Comparison of ENCODE assay signal across 8 mouse cellular contexts in genomic region chr1:134201751-134202420, GRCm38 (mm10). TPM values are rescaled to one million over a fixed set of nuclear protein-coding genes. Genes with fewer than 3 reads are reported as not detected.
DNase-seq lines count a peak whose midpoint lies in the region; ATAC-seq and TF ChIP-seq lines count a peak whose summit lies in the region.
"Had no signal": no experiment of that assay in that cellular context is flagged by ENCODE, and none has a peak within 500 bp of the region (broad histone marks: within the 10 kb centered on the region; RNA-seq: fewer than 3 reads in every experiment).

No protein-coding gene starts in this region.

- H3K36me3 ChIP-seq in liver, embryonic 14.5 days (replicated peaks; ENCODE audit: control insufficient read depth, insufficient read depth, low read depth), result no peaks in the 10 kb centered on the region
- no peaks in the 10 kb centered on the region for H3K36me3 ChIP-seq in stomach, postnatal 0 days (ENCODE audit: control insufficient read depth, insufficient read depth, low read length)

- no peak overlapping the region for H3K4me3 ChIP-seq in liver, embryonic 14.5 days (ENCODE audit: insufficient read depth in 1 of 2, low read depth in 2 of 2, low read length in 2 of 2)
- no peak overlapping the region for H3K4me3 ChIP-seq in stomach, postnatal 0 days (ENCODE audit: low read depth, low read length)
- H3K4me3 ChIP-seq: erythroblast, embryonic 14.5 days had no signal

- H3K4me1 ChIP-seq in liver, embryonic 14.5 days (replicated peaks; ENCODE audit: control insufficient read depth in 2 of 2, insufficient read depth in 2 of 2, low read length in 1 of 2), result peaks cover 3 to 17% of the 10 kb centered on the region in 2 experiments
- no peaks in the 10 kb centered on the region for H3K4me1 ChIP-seq in stomach, postnatal 0 days (replicated peaks; ENCODE audit: control insufficient read depth, insufficient read depth)

- no peak overlapping the region for H3K9ac ChIP-seq in liver, embryonic 14.5 days (replicated peaks)
- H3K9ac ChIP-seq in stomach, postnatal 0 days (ENCODE audit: low read length), result no peak overlapping the region

- H3K9me3 ChIP-seq in liver, embryonic 14.5 days (ENCODE audit: control insufficient read depth, low read length), result no peaks in the 10 kb centered on the region
- no peaks in the 10 kb centered on the region for H3K9me3 ChIP-seq in stomach, postnatal 0 days (ENCODE audit: control insufficient read depth, low read length)

- H3K27ac ChIP-seq in liver, embryonic 14.5 days, result no peak overlapping the region
- no peak overlapping the region for H3K27ac ChIP-seq in stomach, postnatal 0 days (replicated peaks)

- TF ChIP-seq CTCF in liver, embryonic 14.5 days (IDR thresholded peaks at IDR 0.05; ENCODE audit: low read depth), result peak; percentile 83
- TF ChIP-seq CTCF in stomach, postnatal 0 days (IDR thresholded peaks at IDR 0.05; ENCODE audit: low read depth), result peak; percentile 90

- peak; percentile 75 for DNase-seq in layer of hippocampus, adult 11-12 months (ENCODE audit: low spot score)
- DNase-seq in layer of hippocampus, adult 9-10 months (ENCODE audit: low spot score), result no peak
- peak; percentile 61 for DNase-seq in CD4-positive, CD25-positive, alpha-beta regulatory T cell, adult 2 months (ENCODE audit: low read depth, low spot score)
- peak; percentile 70 for DNase-seq in R1 (ENCODE audit: low read depth, low spot score)
- peak; percentile 27 for DNase-seq in forelimb bud, embryonic 11.5 days (ENCODE audit: low read depth, low spot score)
- DNase-seq in liver, embryonic 14.5 days (ENCODE audit: low read depth in 3 of 3, low spot score in 3 of 3), result no peak
- peak; percentile 81 for DNase-seq in stomach, postnatal 0 days (ENCODE audit: low spot score)

- no peak for ATAC-seq in liver, embryonic 14.5 days (ENCODE audit: insufficient read depth)
- ATAC-seq in stomach, postnatal 0 days (ENCODE audit: low FRiP score, low TSS enrichment), result no peak

- no peak for TF ChIP-seq EP300 in liver, embryonic 14.5 days (IDR thresholded peaks at IDR 0.05; ENCODE audit: low read depth)
- TF ChIP-seq EP300 in stomach, postnatal 0 days (optimal IDR thresholded peaks at IDR 0.05), result no peak

- 48% methylated on average over 3 of the region's 3 CpGs for WGBS in liver, embryonic 14.5 days (ENCODE audit: insufficient replicate concordance)
- WGBS in stomach, postnatal 0 days, result 47% methylated on average over 3 of the region's 3 CpGs

- H3K27me3 ChIP-seq in liver, embryonic 14.5 days (ENCODE audit: control insufficient read depth, insufficient read depth, low read length), result no peaks in the 10 kb centered on the region
- no peaks in the 10 kb centered on the region for H3K27me3 ChIP-seq in stomach, postnatal 0 days (ENCODE audit: control insufficient read depth, insufficient read depth, low read length)

- H3K4me2 ChIP-seq in liver, embryonic 14.5 days (ENCODE audit: low read depth), result no peak overlapping the region
- no peak overlapping the region for H3K4me2 ChIP-seq in stomach, postnatal 0 days (replicated peaks; ENCODE audit: low read depth)

RNA-seq across cellular contexts. Expression of gene Mybph, which starts 8.6 kb away (rescaled TPM):
- 0.02 and 0.03 TPM in 2 replicates for polyA plus RNA-seq in liver, embryonic 14.5 days (2012; rRNA removed)
- polyA plus RNA-seq in liver, embryonic 14.5 days (2014; fragmentation: Nextera tagmentation; extraction: Ambion mirVana), result not detected in 2 replicates
- polyA plus RNA-seq in stomach, postnatal 0 days (2015; fragmentation: Nextera tagmentation; extraction: Ambion mirVana), result 1.6 and 2.2 TPM in 2 replicates
- polyA plus RNA-seq: erythroblast, embryonic 14.5 days had no signal

RNA-seq across cellular contexts. Expression of gene Chil1, which starts 19.9 kb away (rescaled TPM):
- polyA plus RNA-seq in liver, embryonic 14.5 days (2012; rRNA removed), result 1.3 TPM in 2 replicates
- polyA plus RNA-seq in liver, embryonic 14.5 days (2014; fragmentation: Nextera tagmentation; extraction: Ambion mirVana), result 2.7 and 3.7 TPM in 2 replicates
- polyA plus RNA-seq in stomach, postnatal 0 days (2015; fragmentation: Nextera tagmentation; extraction: Ambion mirVana), result 2.8 and 3.1 TPM in 2 replicates
- polyA plus RNA-seq: erythroblast, embryonic 14.5 days had no signal

RNA-seq across cellular contexts. Expression of gene Adora1, which starts 33.3 kb away (rescaled TPM):
- 0.13 and 0.19 TPM in 2 replicates for polyA plus RNA-seq in liver, embryonic 14.5 days (2012; rRNA removed)
- polyA plus RNA-seq in liver, embryonic 14.5 days (2014; fragmentation: Nextera tagmentation; extraction: Ambion mirVana), result 0.06 and 0.10 TPM in 2 replicates
- polyA plus RNA-seq in stomach, postnatal 0 days (2015; fragmentation: Nextera tagmentation; extraction: Ambion mirVana), result 11.2 and 11.4 TPM in 2 replicates
- polyA plus RNA-seq: erythroblast, embryonic 14.5 days had no signal

Comparison
In these comparisons a context has a peak if more than half of its experiments do, and no peak if none do; other contexts are left out.
1. DNase-seq: peak in layer of hippocampus, adult 11-12 months (single experiment), CD4-positive, CD25-positive, alpha-beta regulatory T cell, adult 2 months (single experiment), R1 (single experiment), forelimb bud, embryonic 11.5 days (single experiment) and stomach, postnatal 0 days (single experiment); none in layer of hippocampus, adult 9-10 months (single experiment) and liver, embryonic 14.5 days (0 of 3).
2. RNA of gene Adora1, which starts 33.3 kb away (polyA plus RNA-seq): 11.2 to 11.4 TPM in stomach, postnatal 0 days; 0.06 to 0.19 TPM in liver, embryonic 14.5 days; every median in the first group is over 10 times any median in the second.